Mouse (Mus musculus) forebrain, embryonic 11.5 days (tissue): ENCODE measurements around the gene Ttll8. TPM values are rescaled to one million over a fixed set of nuclear protein-coding genes. Genes with fewer than 3 reads are reported as not detected.

Experiments
- ATAC-seq: fragments of 200-750 bp; cut with Nextera tagmentation; replicated peaks from 2 replicates; pipeline ENCODE4 v1.8.0; 2017; ENCODE audit warnings: moderate TSS enrichment; ENCODE audit not compliant: low FRiP score
- DNase-seq: peaks from one replicate; pipeline ENCODE4 v3.0.0-alpha.2; 2017; ENCODE audit warnings: low spot score
- H3K27ac ChIP-seq: fragments of 300-500 bp; sonication (generic); 2 replicates; pipeline ENCODE4 v1.5.1; 2014; ENCODE audit warnings: low read depth, low read length
- H3K27me3 ChIP-seq: fragments of 300-500 bp; sonication (generic); 2 replicates; pipeline ENCODE4 v1.6.1; 2014; ENCODE audit warnings: mild to moderate bottlenecking, low read length, mixed read lengths; ENCODE audit not compliant: control insufficient read depth, insufficient read depth
- H3K36me3 ChIP-seq: fragments of 300-500 bp; sonication (generic); 2 replicates; pipeline ENCODE4 v1.6.1; 2014; ENCODE audit warnings: mild to moderate bottlenecking, low read length, moderate library complexity, mixed read lengths; ENCODE audit not compliant: control insufficient read depth, insufficient read depth
- H3K4me1 ChIP-seq: fragments of 300-500 bp; sonication (generic); replicated peaks from 2 replicates; pipeline ENCODE4 v1.6.1; 2014; ENCODE audit warnings: low read length, mixed read lengths; ENCODE audit not compliant: control insufficient read depth, insufficient read depth
- H3K4me2 ChIP-seq: fragments of 300-500 bp; sonication (generic); 2 replicates; pipeline ENCODE4 v1.6.1; 2014; ENCODE audit warnings: low read depth, mild to moderate bottlenecking, low read length, moderate library complexity, mixed read lengths; ENCODE audit not compliant: severe bottlenecking
- H3K4me3 ChIP-seq: fragments of 300-500 bp; sonication (generic); 2 replicates; pipeline ENCODE4 v1.5.1; 2014; ENCODE audit warnings: low read depth, low read length
- H3K9ac ChIP-seq: fragments of 300-500 bp; sonication (generic); 2 replicates; pipeline ENCODE4 v1.6.1; 2014; ENCODE audit warnings: low read length
- H3K9me3 ChIP-seq: fragments of 300-500 bp; sonication (generic); 2 replicates; pipeline ENCODE4 v1.6.1; 2016; ENCODE audit warnings: low read length, mixed read lengths; ENCODE audit not compliant: control insufficient read depth
- WGBS: fragments of 180-500 bp; shearing (Covaris S2); extraction: QIAGEN DNeasy Blood & Tissue Kit; methylation state at CpG from one replicate; pipeline ENCODE4 v1.1.7; 2014; 5-methylcytosine and 5-hydroxymethylcytosine counted together
- polyA plus RNA-seq: library from polyadenylated mRNA; unstranded; fragments of >200 nt; fragmentation: Nextera tagmentation; extraction: Ambion mirVana; gene quantifications from 2 replicates; pipeline ENCODE4 v1.2.1, GENCODE M21; 2014

The Ttll8 gene
- polyA plus RNA-seq, 1 experiment from 2014 or later = 0.08 TPM

DNA sequence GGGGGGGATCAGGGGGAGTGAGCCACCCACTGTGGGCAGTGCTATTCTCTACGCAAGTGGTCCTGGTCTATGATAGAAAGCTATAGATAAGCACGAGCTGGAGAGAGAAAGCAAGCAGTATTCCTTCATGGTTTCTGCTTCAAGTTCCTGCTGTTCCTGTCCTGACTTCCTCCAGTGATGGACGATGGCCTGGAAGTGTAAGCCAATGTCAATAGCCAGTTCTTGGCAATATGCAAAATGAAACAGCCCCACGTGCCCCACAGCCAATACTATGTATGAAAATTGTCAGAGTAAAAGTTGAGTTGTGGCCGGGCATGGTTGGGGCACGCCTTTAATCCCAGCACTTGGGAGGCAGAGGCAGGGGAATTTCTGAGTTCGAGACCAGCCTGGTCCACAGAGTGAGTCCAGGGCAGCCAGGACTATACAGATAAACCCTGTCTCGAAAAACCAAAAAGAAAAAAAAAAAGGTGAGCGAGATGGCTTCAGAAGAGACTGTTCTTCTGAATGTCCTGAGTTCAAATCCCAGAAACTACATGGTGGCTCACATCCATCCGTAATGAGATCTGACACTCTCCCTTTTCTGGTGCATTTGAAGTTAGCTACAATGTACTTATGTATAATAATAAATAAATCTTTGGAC, 57.8 kb downstream of the Ttll8 start:
- ATAC-seq (no peak), DNase-seq (no peak)
- H3K9me3 ChIP-seq = no peaks in the 10 kb centered on the region
- WGBS = 86% methylated on average over 10 of the region's 10 CpGs
- no peak overlapping the region for H3K4me3 ChIP-seq
- H3K4me2 ChIP-seq = no peak overlapping the region
- no peak overlapping the region for H3K27ac ChIP-seq
- no peaks in the 10 kb centered on the region for H3K4me1 ChIP-seq
- H3K9ac ChIP-seq = no peak overlapping the region
- no peaks in the 10 kb centered on the region; the same call in 1 of the 2 replicates for H3K27me3 ChIP-seq
- H3K36me3 ChIP-seq = no peaks in the 10 kb centered on the region

DNA sequence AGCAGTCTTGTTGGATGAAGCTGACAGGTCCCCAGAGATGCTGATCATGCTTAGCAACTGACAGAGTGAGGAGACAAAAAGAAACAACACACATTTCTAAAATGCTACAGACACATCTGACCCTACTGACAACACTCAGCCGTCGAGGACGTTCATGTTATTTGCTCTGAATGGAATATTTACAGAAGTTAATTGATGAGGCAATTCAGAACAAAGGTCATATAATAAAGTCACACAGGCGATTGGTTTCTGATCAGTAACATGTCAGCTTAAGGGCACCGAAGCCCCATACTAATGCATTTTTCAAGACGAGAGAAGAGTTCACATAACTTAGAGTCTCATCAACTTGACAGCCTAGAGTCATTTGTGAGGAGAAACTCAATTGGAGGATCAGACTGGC, 58.3 kb downstream of the Ttll8 start:
- Histone ChIP-seq H3K4me3 (no peak overlapping the region), H3K27me3 (no peaks in the 10 kb centered on the region; the same call in 1 of the 2 replicates), H3K4me1 (no peaks in the 10 kb centered on the region), H3K9ac (no peak overlapping the region), H3K27ac (no peak overlapping the region), H3K4me2 (no peak overlapping the region), H3K36me3 (no peaks in the 10 kb centered on the region), H3K9me3 (no peaks in the 10 kb centered on the region)
- no peak for ATAC-seq
- DNase-seq = no peak
- WGBS = 88% methylated on average over 6 of the region's 6 CpGs

DNA sequence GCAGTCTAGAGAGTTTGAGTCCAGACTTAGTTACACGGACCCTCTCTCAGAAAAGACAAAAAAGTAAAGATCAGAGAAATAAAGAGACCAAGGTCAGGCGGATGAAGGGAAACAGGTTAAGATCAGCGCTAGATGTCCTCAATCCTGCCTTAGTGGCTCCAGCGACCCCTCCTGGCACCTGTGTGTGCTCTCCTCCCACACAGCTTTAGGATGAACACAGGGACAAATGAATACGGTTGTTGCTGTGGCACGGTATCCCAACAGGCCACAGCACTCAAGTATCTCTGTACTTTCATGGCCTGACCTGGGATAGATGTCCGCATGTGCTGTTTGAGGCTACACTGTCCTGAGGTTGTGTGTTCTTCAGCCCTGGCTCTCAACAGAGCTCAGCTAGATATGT, 59.1 kb downstream of the Ttll8 start:
- no peak overlapping the region for H3K4me3 ChIP-seq
- ATAC-seq (no peak), DNase-seq (no peak)
- H3K9ac ChIP-seq = no peak overlapping the region
- 67% methylated on average over 7 of the region's 7 CpGs for WGBS
- no peak overlapping the region for H3K4me2 ChIP-seq
- H3K9me3 ChIP-seq = no peaks in the 10 kb centered on the region
- peaks cover 2% of the 10 kb centered on the region; the same call in 1 of the 2 replicates for H3K27me3 ChIP-seq
- H3K27ac ChIP-seq = no peak overlapping the region
- H3K4me1 ChIP-seq = peaks cover 3% of the 10 kb centered on the region; the same call in 1 of the 2 replicates
- no peaks in the 10 kb centered on the region for H3K36me3 ChIP-seq

DNA sequence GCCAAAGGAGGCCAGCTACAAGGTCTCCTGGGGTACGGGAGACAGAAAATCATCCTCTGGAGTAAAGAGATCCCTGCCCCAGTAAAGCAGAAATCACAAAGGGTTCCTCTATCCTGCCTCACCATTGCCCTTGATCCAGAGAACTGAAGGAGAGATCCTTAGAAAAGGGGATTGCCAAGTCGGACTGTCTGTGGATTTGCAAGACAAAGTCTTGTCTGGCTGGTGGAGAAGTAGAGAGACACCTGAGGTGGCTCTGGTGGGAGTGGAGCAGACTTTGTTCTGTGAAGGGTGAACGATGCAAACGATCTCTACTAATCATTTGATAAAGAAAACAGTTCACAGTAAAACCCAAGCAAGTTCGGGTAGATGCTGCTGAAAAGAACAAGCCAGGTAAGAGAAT, 61.3 kb downstream of the Ttll8 start:
- no peak overlapping the region for H3K4me3 ChIP-seq
- no peak for DNase-seq
- no peak overlapping the region for H3K9ac ChIP-seq
- H3K4me1 ChIP-seq = peaks cover 4% of the 10 kb centered on the region; the same call in 1 of the 2 replicates
- H3K36me3 ChIP-seq = no peaks in the 10 kb centered on the region
- 79% methylated on average over 5 of the region's 5 CpGs for WGBS
- H3K27ac ChIP-seq = no peak overlapping the region
- no peak overlapping the region for H3K4me2 ChIP-seq
- ATAC-seq = no peak
- no peaks in the 10 kb centered on the region for H3K9me3 ChIP-seq
- peaks cover 3% of the 10 kb centered on the region; the same call in 1 of the 2 replicates for H3K27me3 ChIP-seq

DNA sequence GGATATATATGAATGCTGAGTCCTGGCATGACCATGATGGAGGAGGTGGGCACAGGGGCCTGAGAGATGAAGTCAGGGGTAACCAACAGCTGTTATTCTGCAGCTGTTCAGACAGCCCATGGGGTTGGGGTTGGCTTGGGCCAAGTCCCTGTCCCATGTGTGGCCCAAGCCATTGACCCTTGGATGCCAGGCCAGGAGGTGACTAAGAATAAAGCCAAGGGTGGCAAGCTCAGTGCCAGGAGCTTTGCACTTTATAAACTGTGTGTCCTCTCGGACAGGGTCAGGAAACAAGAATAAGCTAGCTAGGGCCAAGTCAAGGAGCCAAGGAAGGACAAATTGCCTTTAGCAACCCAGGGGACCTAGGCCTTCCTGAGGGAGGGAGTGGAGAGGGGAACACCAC, 62.0 kb downstream of the Ttll8 start:
- Histone ChIP-seq H3K27ac (no peak overlapping the region), H3K4me1 (peaks cover 4% of the 10 kb centered on the region; the same call in 1 of the 2 replicates), H3K9me3 (no peaks in the 10 kb centered on the region), H3K4me3 (no peak overlapping the region), H3K36me3 (no peaks in the 10 kb centered on the region), H3K9ac (no peak overlapping the region), H3K4me2 (no peak overlapping the region), H3K27me3 (peaks cover 3% of the 10 kb centered on the region; the same call in 1 of the 2 replicates)
- WGBS = 87% methylated on average over 1 of the region's 1 CpGs
- DNase-seq = no peak
- no peak for ATAC-seq

DNA sequence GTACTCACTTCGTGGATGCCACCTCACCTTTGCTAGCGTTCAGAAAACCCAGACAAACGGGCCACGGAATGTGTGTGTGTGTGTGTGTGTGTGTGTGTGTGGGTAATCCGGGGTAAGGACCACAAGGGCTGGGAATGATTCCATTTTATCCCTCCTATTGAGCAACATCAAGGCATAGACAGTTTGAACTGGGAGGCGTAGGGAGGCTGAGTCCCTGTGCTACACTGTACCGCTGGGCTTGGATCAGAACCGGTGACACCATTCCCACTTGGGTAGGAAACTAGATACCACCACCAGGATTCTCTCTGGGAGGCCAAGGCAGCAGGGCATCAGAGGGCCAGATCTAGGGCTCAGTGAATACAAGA, 62.6 kb downstream of the Ttll8 start:
- Histone ChIP-seq H3K9ac (no peak overlapping the region), H3K9me3 (no peaks in the 10 kb centered on the region), H3K4me3 (no peak overlapping the region), H3K4me1 (peaks cover 4% of the 10 kb centered on the region; the same call in 1 of the 2 replicates), H3K36me3 (no peaks in the 10 kb centered on the region), H3K27me3 (peaks cover 3% of the 10 kb centered on the region; the same call in 1 of the 2 replicates), H3K27ac (no peak overlapping the region), H3K4me2 (peak overlapping the region; percentile 91; the same call in 1 of the 2 replicates)
- ATAC-seq (no peak), DNase-seq (no peak)
- 69% methylated on average over 8 of the region's 8 CpGs for WGBS

DNA sequence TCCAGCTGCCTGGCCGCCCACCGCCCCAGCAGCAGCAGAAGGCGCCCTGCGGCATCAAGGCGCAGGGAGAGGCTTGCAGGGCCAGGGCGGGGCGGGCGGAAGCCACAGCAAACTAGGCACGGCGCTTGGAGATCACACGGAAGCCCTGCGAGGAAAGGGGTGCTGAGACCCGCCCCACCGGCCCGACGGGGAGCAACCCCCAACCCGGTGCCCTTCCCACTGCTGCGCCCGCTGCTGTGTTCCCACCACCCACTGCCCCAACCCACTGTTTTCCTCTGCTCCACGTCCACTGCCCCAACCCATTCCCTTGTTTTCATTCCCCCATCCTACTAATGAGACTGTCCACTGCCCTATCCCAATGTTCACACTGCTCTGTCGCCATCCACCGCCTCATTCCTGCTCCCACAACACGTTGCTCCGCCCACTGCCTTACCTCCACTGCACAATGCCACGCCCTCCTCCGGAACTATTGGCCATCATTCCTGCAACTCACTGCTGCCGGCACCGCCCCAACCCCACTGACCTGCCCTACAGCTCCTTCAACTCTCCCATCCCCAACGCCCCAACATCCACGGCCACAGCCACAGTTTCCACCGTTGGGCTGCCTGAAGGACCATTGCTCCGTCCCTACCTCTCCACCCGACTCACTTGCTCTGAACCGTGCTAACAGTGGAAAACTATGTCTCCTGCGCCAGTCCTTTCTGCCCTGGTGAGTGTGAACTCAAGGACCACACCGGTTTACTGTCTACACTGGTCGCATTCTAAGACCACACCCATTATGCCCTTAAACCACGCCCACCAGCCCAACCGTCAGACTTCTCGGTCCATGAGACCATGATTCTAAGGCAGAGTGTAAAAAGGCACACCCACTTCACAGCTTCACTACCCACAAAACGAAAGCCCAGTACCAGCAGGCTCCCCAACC, 63.2 kb downstream of the Ttll8 start:
- no peaks in the 10 kb centered on the region for H3K9me3 ChIP-seq
- peak; percentile 85 for ATAC-seq
- DNase-seq = peak; percentile 89
- H3K9ac ChIP-seq = peak overlapping the region; percentile 61
- H3K27me3 ChIP-seq = peaks cover 3% of the 10 kb centered on the region; the same call in 1 of the 2 replicates
- H3K27ac ChIP-seq = no peak overlapping the region
- WGBS = 1% methylated on average over 41 of the region's 41 CpGs
- H3K4me3 ChIP-seq = peak overlapping the region; percentile 45
- no peaks in the 10 kb centered on the region for H3K36me3 ChIP-seq
- H3K4me1 ChIP-seq = peaks cover 4% of the 10 kb centered on the region; the same call in 1 of the 2 replicates
- H3K4me2 ChIP-seq = peak overlapping the region; percentile 91

DNA sequence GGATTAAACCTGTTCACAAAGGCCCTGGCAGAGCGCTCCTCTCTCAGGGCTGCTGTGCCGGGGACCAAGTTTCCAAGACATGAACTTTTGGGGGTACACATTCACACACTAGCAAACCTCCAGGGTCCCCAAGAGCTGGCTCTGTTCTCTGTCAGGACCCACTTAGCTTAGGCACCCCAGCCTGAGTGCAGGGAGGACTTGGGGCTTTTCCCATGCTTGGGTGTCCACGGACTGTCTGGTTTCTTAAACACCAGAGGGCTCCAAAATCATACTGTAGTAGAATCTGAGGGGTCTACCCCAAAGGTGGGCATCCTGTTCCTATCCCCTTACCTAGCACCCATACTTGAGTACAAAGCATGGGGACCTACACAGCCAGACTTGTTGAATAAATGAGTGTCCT, 64.2 kb downstream of the Ttll8 start:
- no peaks in the 10 kb centered on the region for H3K9me3 ChIP-seq
- no peaks in the 10 kb centered on the region for H3K36me3 ChIP-seq
- H3K4me2 ChIP-seq = peak overlapping the region; percentile 91; the same call in 1 of the 2 replicates
- peaks cover 3% of the 10 kb centered on the region; the same call in 1 of the 2 replicates for H3K27me3 ChIP-seq
- no peak for ATAC-seq
- H3K4me3 ChIP-seq = no peak overlapping the region
- no peak overlapping the region for H3K9ac ChIP-seq
- WGBS = 67% methylated on average over 3 of the region's 3 CpGs
- H3K27ac ChIP-seq = no peak overlapping the region
- DNase-seq = no peak
- peaks cover 4% of the 10 kb centered on the region; the same call in 1 of the 2 replicates for H3K4me1 ChIP-seq
